Mouse (Mus musculus) lung, embryonic 15.5 days (tissue): ENCODE measurements around the gene 1700092M07Rik. TPM values are rescaled to one million over a fixed set of nuclear protein-coding genes. Genes with fewer than 3 reads are reported as not detected.

Experiments
- ATAC-seq: fragments of 200-750 bp; cut with Nextera tagmentation; 2 replicates; pipeline ENCODE4 v1.8.0; 2017; ENCODE audit warnings: moderate number of reproducible peaks, borderline replicate concordance; ENCODE audit not compliant: low FRiP score, low TSS enrichment; ENCODE audit errors: extremely low read depth
- H3K27ac ChIP-seq: fragments of 300-500 bp; sonication (generic); 2 replicates; pipeline ENCODE4 v1.5.1; 2015; ENCODE audit warnings: moderate library complexity, mild to moderate bottlenecking, inconsistent platforms
- H3K27me3 ChIP-seq: fragments of 300-500 bp; sonication (generic); 2 replicates; pipeline ENCODE4 v1.6.1; 2015; ENCODE audit warnings: inconsistent platforms
- H3K36me3 ChIP-seq: fragments of 300-500 bp; sonication (generic); 2 replicates; pipeline ENCODE4 v1.6.1; 2015; ENCODE audit warnings: inconsistent platforms
- H3K4me1 ChIP-seq: fragments of 300-500 bp; sonication (generic); 2 replicates; pipeline ENCODE4 v1.6.1; 2015; ENCODE audit warnings: inconsistent platforms
- H3K4me2 ChIP-seq: fragments of 300-500 bp; sonication (generic); 2 replicates; pipeline ENCODE4 v1.6.1; 2015; ENCODE audit warnings: inconsistent platforms, mild to moderate bottlenecking, moderate library complexity
- H3K4me3 ChIP-seq: fragments of 300-500 bp; sonication (generic); 2 replicates; pipeline ENCODE4 v1.5.1; 2015; ENCODE audit warnings: mild to moderate bottlenecking, inconsistent platforms
- H3K9ac ChIP-seq: fragments of 300-500 bp; sonication (generic); 2 replicates; pipeline ENCODE4 v1.6.1; 2015; ENCODE audit warnings: inconsistent platforms
- H3K9me3 ChIP-seq: fragments of 300-500 bp; sonication (generic); 2 replicates; pipeline ENCODE4 v1.6.1; 2016; ENCODE audit warnings: inconsistent platforms
- WGBS: fragments of 180-500 bp; shearing (Covaris S2); methylation state at CpG from one replicate; pipeline ENCODE4 v1.1.7; 2015; 5-methylcytosine and 5-hydroxymethylcytosine counted together
- polyA plus RNA-seq: library from polyadenylated mRNA; unstranded; fragments of >200 nt; fragmentation: Nextera tagmentation; extraction: Ambion mirVana; gene quantifications from 2 replicates; pipeline ENCODE4 v1.2.1, GENCODE M21; 2015

The 1700092M07Rik gene
- polyA plus RNA-seq, 1 experiment from 2014 or later: 2.0 TPM

DNA sequence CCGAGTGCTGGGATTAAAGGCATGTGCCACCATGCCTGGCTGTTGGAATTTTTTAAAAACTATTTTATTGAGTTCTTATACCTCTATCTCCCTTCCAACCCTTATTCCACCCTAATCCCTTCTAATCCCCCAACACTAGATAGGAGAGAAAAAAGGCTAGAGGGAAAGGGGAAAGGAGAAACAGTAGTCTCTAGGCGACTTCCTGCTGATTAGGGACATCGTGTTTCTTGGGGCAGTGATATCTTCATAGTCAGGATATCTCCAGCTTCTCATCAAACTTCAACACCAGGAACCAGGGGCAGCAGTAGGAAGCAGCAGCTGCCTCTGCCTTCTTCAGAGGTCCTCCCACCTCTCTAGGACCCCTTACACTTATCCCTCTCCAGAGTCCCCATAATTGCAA is 6.2 kb upstream of the 1700092M07Rik start:
- Histone ChIP-seq H3K4me1 (peaks cover 12% of the 10 kb centered on the region), H3K27me3 (no peaks in the 10 kb centered on the region), H3K9me3 (no peaks in the 10 kb centered on the region), H3K4me2 (no peak overlapping the region), H3K4me3 (no peak overlapping the region), H3K9ac (no peak overlapping the region), H3K27ac (no peak overlapping the region), H3K36me3 (peaks cover 18% of the 10 kb centered on the region)
- WGBS: 68% methylated on average over 3 of the region's 3 CpGs
- no peak for ATAC-seq

DNA sequence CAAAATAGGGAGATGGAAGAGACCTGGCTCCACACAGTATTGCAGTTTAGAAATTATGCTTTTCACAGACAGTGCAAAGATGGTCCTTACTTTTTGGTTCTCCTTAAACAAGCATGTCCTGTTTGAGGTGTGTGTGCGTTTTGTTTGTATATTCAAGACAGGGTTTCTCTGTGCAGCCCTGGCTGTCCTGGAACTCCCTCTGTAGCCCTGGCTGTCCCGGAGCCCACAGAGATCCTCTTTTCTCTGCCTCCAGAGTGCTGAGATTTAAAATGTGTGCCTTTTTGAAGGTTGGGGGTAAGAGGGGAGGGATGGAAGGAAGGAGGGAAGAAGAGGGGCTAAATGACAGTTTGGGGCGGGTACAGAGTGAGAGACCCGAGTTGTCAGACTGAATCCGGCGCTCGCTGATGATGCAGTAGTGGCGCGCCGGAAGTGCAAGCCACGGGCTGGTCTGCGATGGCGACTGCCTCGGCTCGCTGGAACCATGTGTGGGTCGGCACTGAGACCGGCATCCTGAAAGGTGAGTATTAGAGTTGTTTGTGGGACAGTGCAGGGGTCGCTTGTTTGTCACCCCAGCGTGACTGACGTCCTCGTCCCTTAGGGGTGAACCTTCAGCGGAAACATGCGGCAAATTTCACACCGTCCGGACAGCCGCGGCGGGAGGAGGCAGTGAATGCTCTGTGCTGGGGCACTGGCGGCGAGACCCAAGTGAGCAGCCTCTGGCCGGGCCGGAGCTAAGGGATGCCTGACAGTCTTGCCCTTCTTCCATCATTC is 4.9 kb upstream of the 1700092M07Rik start, which contains the start of gene Wdr74:
Wdr74 (plus strand) TSS at position 439 of the 771 bp plus-strand sequence.
- ATAC-seq: peak; percentile 89
- Histone ChIP-seq H3K4me3 (peak within 1 kb of the TSS; percentile 97), H3K9me3 (no peaks in the 10 kb centered on the region), H3K36me3 (peaks cover 31% of the 10 kb centered on the region), H3K4me2 (peak within 1 kb of the TSS; percentile 90), H3K4me1 (peaks cover 16% of the 10 kb centered on the region), H3K27me3 (no peaks in the 10 kb centered on the region), H3K27ac (peak within 1 kb of the TSS; percentile 48), H3K9ac (peak within 1 kb of the TSS; percentile 82)
- WGBS: under 1% methylated on average over 32 of the region's 32 CpGs

DNA sequence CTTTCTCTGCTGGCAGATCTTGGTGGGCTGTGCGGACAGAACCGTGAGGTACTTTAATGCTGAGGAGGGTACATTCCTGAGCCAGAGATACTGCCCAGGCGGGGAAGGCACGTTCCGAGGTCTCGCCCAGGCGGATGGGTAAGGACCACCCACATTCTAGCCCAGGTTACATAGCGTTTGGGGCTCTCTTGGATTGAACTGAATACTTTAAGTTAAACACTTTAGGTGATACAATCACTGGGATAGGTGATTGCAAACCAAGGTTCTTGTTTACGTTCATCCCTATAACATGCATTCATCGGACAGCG is 4.4 kb upstream of the 1700092M07Rik start:
- peak; percentile 43; the same call in 1 of the 2 replicates for ATAC-seq
- peak overlapping the region; percentile 97 for H3K4me3 ChIP-seq
- peak overlapping the region; percentile 82 for H3K9ac ChIP-seq
- peak overlapping the region; percentile 48 for H3K27ac ChIP-seq
- no peaks in the 10 kb centered on the region for H3K27me3 ChIP-seq
- H3K4me1 ChIP-seq: peaks cover 21% of the 10 kb centered on the region
- 2% methylated on average over 11 of the region's 11 CpGs for WGBS
- H3K9me3 ChIP-seq: no peaks in the 10 kb centered on the region
- H3K4me2 ChIP-seq: peak overlapping the region; percentile 90
- peaks cover 32% of the 10 kb centered on the region for H3K36me3 ChIP-seq

DNA sequence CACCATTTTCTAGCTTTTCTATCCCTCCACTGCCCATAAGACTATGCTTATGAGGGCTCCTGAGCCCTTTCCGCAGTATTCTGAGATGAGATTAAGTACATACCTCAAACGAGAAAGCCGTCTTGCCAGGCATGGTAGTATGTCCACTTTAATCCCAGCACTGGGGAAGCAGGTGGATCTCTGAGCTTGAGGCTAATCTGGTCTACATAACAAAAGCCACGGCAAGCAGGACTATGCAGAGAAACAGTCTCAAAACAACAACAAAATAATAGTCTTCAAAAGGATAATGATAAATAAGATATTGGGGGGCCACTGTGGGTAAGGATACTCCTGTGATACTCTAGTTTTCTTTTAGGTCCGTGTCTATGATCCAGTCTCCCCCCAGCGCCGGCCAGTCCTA is 1.6 kb upstream of the 1700092M07Rik start:
- Histone ChIP-seq H3K27ac (no peak overlapping the region), H3K4me1 (peaks cover 33% of the 10 kb centered on the region), H3K36me3 (peaks cover 45% of the 10 kb centered on the region), H3K4me3 (no peak overlapping the region), H3K4me2 (no peak overlapping the region), H3K27me3 (no peaks in the 10 kb centered on the region), H3K9me3 (no peaks in the 10 kb centered on the region), H3K9ac (no peak overlapping the region)
- 84% methylated on average over 7 of the region's 7 CpGs for WGBS
- ATAC-seq: no peak

DNA sequence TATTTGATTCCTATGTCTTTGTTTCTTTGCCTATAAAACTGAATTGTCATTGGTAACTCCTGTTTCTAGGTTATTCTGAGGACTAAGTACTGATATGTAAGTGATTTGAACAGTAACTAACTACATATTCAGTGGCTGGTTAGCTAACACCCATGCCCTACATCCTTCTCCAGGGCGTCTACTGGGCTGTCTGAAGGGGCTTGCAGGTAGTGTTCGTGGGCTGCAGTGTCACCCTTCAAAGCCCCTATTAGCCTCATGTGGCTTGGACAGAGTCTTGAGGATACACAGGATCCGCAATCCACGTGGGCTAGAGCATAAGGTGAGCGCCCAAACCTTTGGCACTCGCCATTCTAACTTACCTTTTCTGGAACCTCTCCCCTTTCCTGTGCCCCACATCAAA is 872 bp upstream of the 1700092M07Rik start:
- 89% methylated on average over 6 of the region's 6 CpGs for WGBS
- H3K27ac ChIP-seq: no peak overlapping the region
- H3K9me3 ChIP-seq: no peaks in the 10 kb centered on the region
- H3K36me3 ChIP-seq: peaks cover 52% of the 10 kb centered on the region
- no peak overlapping the region for H3K4me3 ChIP-seq
- no peak overlapping the region for H3K9ac ChIP-seq
- no peaks in the 10 kb centered on the region for H3K27me3 ChIP-seq
- H3K4me1 ChIP-seq: peaks cover 33% of the 10 kb centered on the region
- no peak overlapping the region for H3K4me2 ChIP-seq
- no peak for ATAC-seq

DNA sequence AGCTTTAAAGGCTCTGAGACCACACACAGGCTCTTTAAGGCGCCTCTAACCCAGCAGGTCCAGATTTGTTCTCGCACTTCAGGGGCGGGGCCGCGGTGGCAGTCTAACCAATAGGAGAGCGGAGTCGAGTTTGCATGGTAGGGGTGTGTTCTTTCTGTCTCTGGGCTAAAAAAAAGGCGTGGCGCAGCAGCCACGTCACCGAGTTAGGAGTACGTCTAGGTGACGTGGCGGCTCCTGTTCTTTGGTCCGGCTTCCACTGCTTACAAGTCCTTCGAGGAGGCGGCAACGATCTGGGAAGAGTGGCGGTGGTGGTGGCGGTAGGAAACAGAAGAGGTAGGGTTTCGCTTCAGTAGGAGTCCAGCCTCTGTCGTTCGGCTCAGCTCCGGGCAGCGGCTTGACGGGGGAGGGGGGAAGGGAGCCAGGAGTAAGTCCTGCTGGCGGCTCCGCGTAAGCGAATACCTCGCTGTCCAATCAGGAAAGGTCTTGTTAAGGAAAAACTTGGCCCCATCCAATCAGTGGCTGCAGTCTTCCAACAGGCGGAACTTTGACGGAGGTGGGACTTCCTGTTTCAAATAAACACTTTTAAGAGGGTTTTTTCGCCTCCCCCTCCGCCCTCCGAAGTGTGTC is 838 bp downstream of the 1700092M07Rik start, which contains the start of gene Stx5a:
Stx5a (plus strand) TSS at position 171 of the 627 bp plus-strand sequence.
- Histone ChIP-seq H3K27me3 (no peaks in the 10 kb centered on the region), H3K27ac (peak within 1 kb of the TSS; percentile 98), H3K36me3 (peaks cover 70% of the 10 kb centered on the region), H3K4me3 (peak within 1 kb of the TSS; percentile 66), H3K9ac (peak within 1 kb of the TSS; percentile 77), H3K4me1 (peaks cover 29% of the 10 kb centered on the region), H3K9me3 (no peaks in the 10 kb centered on the region), H3K4me2 (peak within 1 kb of the TSS; percentile 84)
- under 1% methylated on average over 36 of the region's 36 CpGs for WGBS
- ATAC-seq: peak; percentile 98

DNA sequence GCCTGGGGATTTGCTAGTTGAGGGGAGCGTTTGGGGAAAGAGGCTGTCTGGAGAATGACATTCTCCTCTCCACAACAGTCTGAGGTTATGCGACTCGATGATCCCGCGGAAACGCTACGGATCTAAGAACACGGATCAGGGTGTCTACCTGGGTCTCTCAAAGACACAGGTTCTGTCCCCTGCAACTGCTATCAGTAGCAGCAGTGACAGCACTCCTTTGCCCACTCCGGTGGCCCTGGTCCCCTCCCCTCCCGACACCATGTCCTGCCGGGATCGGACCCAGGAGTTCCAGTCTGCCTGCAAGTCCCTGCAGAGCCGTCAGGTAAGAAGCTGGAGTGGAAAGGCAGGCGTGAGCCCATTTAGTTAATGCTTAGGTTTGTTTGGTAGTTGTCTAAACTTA is 1.7 kb downstream of the 1700092M07Rik start:
- no peaks in the 10 kb centered on the region for H3K9me3 ChIP-seq
- H3K4me1 ChIP-seq: peaks cover 21% of the 10 kb centered on the region
- H3K27me3 ChIP-seq: no peaks in the 10 kb centered on the region
- ATAC-seq: no peak
- peak overlapping the region; percentile 98 for H3K27ac ChIP-seq
- H3K36me3 ChIP-seq: peaks cover 78% of the 10 kb centered on the region
- peak overlapping the region; percentile 84 for H3K4me2 ChIP-seq
- WGBS: 9% methylated on average over 14 of the region's 14 CpGs
- H3K9ac ChIP-seq: peak overlapping the region; percentile 77
- H3K4me3 ChIP-seq: peak overlapping the region; percentile 66

DNA sequence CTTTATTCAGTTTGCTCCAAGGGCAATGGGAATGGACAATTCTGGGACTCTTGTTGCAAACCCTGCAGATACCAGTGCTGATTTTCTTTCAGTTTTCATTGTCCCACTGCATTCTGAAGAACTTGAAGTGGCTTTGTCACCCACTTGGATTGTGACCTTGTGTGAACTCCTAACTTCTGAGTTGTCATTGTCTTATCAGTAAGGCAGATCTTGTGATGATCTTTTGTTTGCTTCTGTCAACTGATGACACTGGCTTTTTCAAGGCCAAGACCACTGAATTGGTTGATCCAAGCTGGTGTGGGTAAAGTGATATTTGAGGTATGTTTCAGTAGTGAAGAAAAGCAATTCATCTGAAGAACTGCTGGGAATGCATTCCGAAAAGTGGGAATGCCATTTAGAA is 4.9 kb downstream of the 1700092M07Rik start:
- peaks cover 80% of the 10 kb centered on the region for H3K36me3 ChIP-seq
- WGBS: 94% methylated on average over 1 of the region's 1 CpGs
- H3K4me2 ChIP-seq: no peak overlapping the region

DNA sequence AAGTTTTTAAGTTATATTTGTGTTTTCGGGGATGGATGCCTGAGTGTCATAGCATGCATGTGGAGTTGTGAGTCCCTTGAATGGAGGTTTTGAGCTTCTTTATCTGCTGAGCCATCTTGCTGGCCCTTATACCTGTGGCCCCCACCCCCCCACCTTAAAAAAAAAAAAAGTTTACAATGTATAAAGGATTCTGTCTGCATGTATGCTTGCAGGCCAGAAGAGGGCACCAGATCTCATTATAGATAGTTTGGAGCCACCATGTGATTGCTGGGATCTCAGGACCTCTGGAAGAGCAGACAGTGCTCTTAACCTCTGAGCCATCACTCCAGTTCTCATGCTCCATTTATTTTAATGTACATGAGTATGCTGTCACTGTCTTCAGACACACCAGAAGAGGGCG is 6.8 kb downstream of the 1700092M07Rik start:
- ATAC-seq: no peak
- Histone ChIP-seq H3K9me3 (no peaks in the 10 kb centered on the region), H3K9ac (no peak overlapping the region), H3K4me1 (peaks cover 10% of the 10 kb centered on the region), H3K27me3 (no peaks in the 10 kb centered on the region), H3K36me3 (peaks cover 96% of the 10 kb centered on the region), H3K4me2 (no peak overlapping the region), H3K4me3 (no peak overlapping the region), H3K27ac (no peak overlapping the region)
- WGBS: 62% methylated on average over 2 of the region's 2 CpGs

More for the DNA sequence above, 4.9 kb downstream of the 1700092M07Rik start:
- peaks cover 19% of the 10 kb centered on the region for H3K4me1 ChIP-seq
- ATAC-seq: no peak
- H3K27ac ChIP-seq: no peak overlapping the region
- no peaks in the 10 kb centered on the region for H3K27me3 ChIP-seq
- no peak overlapping the region for H3K4me3 ChIP-seq
- H3K9me3 ChIP-seq: no peaks in the 10 kb centered on the region
- no peak overlapping the region for H3K9ac ChIP-seq

DNA sequence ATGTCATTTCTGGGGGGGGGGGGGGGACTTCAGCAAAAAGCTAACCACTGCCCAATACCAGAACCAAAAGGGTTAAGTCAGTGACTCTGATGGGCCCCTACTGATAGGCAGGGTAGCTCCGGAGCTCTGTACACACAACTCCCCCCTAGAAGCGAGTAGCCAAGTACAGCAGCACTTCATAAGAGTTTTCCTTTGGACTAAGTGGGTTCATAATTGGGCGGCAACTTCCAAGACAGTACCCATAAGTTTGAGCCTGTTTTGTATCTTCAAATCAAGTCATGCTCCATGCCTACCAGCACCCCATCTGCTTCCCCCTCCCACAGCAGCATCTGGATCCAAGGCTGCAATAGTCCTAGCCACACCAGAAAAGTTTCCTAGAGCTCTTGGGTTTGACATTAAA is 15.1 kb downstream of the 1700092M07Rik start:
- H3K27ac ChIP-seq: no peak overlapping the region

DNA sequence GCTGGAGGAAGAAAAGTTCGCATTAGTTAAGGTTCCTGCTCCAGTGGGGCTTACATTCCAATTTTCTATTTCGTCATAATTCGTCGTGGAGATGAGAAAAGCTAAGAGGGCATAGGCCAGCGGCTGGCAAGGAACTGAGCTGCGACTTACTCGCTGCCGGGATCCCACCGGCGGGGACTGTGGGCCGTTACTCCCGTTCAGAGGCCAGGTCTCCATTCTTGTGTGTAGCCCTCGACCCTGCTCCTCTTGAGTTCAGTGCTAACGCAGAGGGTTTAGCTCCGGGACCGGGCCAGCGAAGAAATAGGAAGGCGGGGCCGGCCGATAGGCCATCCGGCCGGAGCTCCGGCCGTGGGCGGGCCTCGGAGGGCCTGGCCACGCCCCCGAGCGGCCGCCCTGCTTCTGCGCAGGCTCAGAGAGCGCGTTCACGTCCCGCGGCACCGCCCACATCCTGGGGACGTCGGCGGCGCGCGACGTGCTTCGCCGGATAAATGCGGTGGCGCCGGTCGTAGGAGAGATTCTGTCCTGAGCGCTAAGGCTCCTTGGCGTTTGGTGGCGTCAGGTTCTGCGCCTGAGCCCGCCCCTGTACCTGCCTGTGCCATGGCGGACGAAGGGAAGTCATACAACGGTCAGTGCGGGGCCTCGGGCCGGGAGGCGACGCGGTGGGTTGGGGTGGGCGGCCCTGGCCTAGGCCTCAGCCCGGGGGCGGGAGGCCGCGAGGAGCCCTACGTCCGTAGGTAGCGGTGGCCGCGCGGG is 16.3 kb downstream of the 1700092M07Rik start, which contains the start of gene Nxf1:
Nxf1 (plus strand) TSS at position 439 of the 753 bp plus-strand sequence.
- ATAC-seq: peak; percentile 95
- Histone ChIP-seq H3K27ac (peak within 1 kb of the TSS; percentile 87), H3K27me3 (no peaks in the 10 kb centered on the region), H3K4me1 (peaks cover 20% of the 10 kb centered on the region), H3K4me3 (peak within 1 kb of the TSS; percentile 67), H3K9me3 (no peaks in the 10 kb centered on the region), H3K9ac (peak within 1 kb of the TSS; percentile 83), H3K4me2 (peak within 1 kb of the TSS; percentile 66), H3K36me3 (peaks cover 33% of the 10 kb centered on the region)
- under 1% methylated on average over 74 of the region's 75 CpGs for WGBS

More for the DNA sequence above, 15.1 kb downstream of the 1700092M07Rik start:
- Histone ChIP-seq H3K27me3 (no peaks in the 10 kb centered on the region), H3K9me3 (no peaks in the 10 kb centered on the region), H3K4me1 (peaks cover 20% of the 10 kb centered on the region), H3K4me3 (peak overlapping the region; percentile 67), H3K4me2 (peak overlapping the region; percentile 60), H3K9ac (no peak overlapping the region), H3K36me3 (peaks cover 44% of the 10 kb centered on the region)
- WGBS: 51% methylated on average over 3 of the region's 3 CpGs
- ATAC-seq: no peak
